Mouse (Mus musculus) liver, embryonic 15.5 days (tissue): ENCODE results near the gene Man1c1. TPM values are rescaled to one million over a fixed set of nuclear protein-coding genes. Genes with fewer than 3 reads are reported as not detected.

Experiments used
- ATAC-seq: fragments of 200-750 bp; cut with Nextera tagmentation; 2 replicates; pipeline ENCODE4 v1.8.0; 2017; ENCODE audit warnings: moderate number of reproducible peaks, mild to moderate bottlenecking, moderate library complexity; ENCODE audit not compliant: insufficient read depth
- H3K27ac ChIP-seq: fragments of 300-500 bp; sonication (generic); replicated peaks from 2 replicates; pipeline ENCODE4 v1.5.1; 2015; ENCODE audit warnings: mild to moderate bottlenecking, inconsistent platforms
- H3K27me3 ChIP-seq: fragments of 300-500 bp; sonication (generic); 2 replicates; pipeline ENCODE4 v1.6.1; 2015; ENCODE audit warnings: mild to moderate bottlenecking, inconsistent platforms
- H3K36me3 ChIP-seq: fragments of 300-500 bp; sonication (generic); replicated peaks from 2 replicates; pipeline ENCODE4 v1.6.1; 2015; ENCODE audit warnings: moderate library complexity, mild to moderate bottlenecking, inconsistent platforms
- H3K4me1 ChIP-seq: fragments of 300-500 bp; sonication (generic); replicated peaks from 2 replicates; pipeline ENCODE4 v1.6.1; 2015; ENCODE audit warnings: inconsistent platforms
- H3K4me2 ChIP-seq: fragments of 300-500 bp; sonication (generic); 2 replicates; pipeline ENCODE4 v1.6.1; 2015; ENCODE audit warnings: moderate library complexity, mild to moderate bottlenecking, inconsistent platforms
- H3K4me3 ChIP-seq: fragments of 300-500 bp; sonication (generic); replicated peaks from 2 replicates; pipeline ENCODE4 v1.5.1; 2015; ENCODE audit warnings: mild to moderate bottlenecking, inconsistent platforms
- H3K9ac ChIP-seq: fragments of 300-500 bp; sonication (generic); 2 replicates; pipeline ENCODE4 v1.6.1; 2015; ENCODE audit warnings: moderate library complexity, mild to moderate bottlenecking, inconsistent platforms
- H3K9me3 ChIP-seq: fragments of 300-500 bp; sonication (generic); replicated peaks from 2 replicates; pipeline ENCODE4 v1.6.1; 2016; ENCODE audit warnings: inconsistent platforms
- WGBS: fragments of 180-500 bp; shearing (Covaris S2); methylation state at CpG from one replicate; pipeline ENCODE4 v1.1.7; 2015; ENCODE audit warnings: mixed read lengths; ENCODE audit not compliant: insufficient replicate concordance; 5-methylcytosine and 5-hydroxymethylcytosine counted together
- polyA plus RNA-seq: library from polyadenylated mRNA; unstranded; fragments of >200 nt; fragmentation: Nextera tagmentation; extraction: Ambion mirVana; gene quantifications from 2 replicates; pipeline ENCODE4 v1.2.1, GENCODE M21; 2015

Man1c1 gene
- polyA plus RNA-seq, 1 experiment from 2014 or later: 1.4 TPM

DNA sequence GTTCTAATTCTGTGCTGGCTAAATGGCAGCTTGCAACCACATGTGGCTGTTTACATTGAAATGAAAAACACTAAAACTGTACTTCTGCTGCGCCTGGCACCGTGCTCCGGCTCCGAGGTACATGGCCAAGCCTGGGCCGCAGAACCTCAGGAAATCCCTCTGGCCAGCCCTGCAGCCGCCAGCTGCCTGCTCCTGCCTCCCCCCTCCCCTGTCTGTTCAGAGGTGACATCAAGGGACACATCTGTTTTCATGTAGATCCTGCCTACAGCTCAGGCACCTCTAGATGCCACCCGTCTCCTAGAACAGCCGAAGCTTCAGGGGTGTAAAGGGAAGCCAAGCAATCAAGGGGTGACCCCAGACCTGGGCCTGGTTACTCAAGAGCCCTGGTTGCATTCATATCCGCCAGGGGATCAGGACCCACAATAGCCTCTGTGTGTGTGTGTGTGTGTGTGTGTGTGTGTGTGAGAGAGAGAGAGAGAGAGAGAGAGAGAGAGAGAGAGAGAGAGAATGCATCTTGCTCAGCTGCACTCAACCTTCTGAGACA is 145.4 kb downstream of the Man1c1 start:
- 47% methylated on average over 9 of the region's 9 CpGs for WGBS

GRCm38 (mm10) chr4:134557626-134558249 is 146.4 kb downstream of the Man1c1 start:
- no peaks in the 10 kb centered on the region for H3K9me3 ChIP-seq
- H3K4me3 ChIP-seq: no peak overlapping the region
- no peaks in the 10 kb centered on the region for H3K27me3 ChIP-seq
- H3K9ac ChIP-seq: no peak overlapping the region
- H3K4me2 ChIP-seq: no peak overlapping the region; the same call in 1 of the 2 replicates
- 4% methylated on average over 16 of the region's 16 CpGs for WGBS
- H3K4me1 ChIP-seq: peaks cover 13% of the 10 kb centered on the region
- ATAC-seq: no peak
- H3K27ac ChIP-seq: peak overlapping the region; percentile 29; the same call in 1 of the 2 replicates
- H3K36me3 ChIP-seq: no peaks in the 10 kb centered on the region

More for the DNA sequence above, 145.4 kb downstream of the Man1c1 start:
- ATAC-seq: no peak
- Histone ChIP-seq H3K4me2 (no peak overlapping the region), H3K27me3 (no peaks in the 10 kb centered on the region), H3K4me3 (no peak overlapping the region), H3K4me1 (peaks cover 17% of the 10 kb centered on the region), H3K36me3 (no peaks in the 10 kb centered on the region), H3K9me3 (no peaks in the 10 kb centered on the region), H3K27ac (no peak overlapping the region), H3K9ac (no peak overlapping the region)

GRCm38 (mm10) chr4:134555956-134556580 is 148.0 kb downstream of the Man1c1 start:
- 45% methylated on average over 8 of the region's 8 CpGs for WGBS
- no peak overlapping the region for H3K9ac ChIP-seq
- H3K4me2 ChIP-seq: no peak overlapping the region
- H3K36me3 ChIP-seq: no peaks in the 10 kb centered on the region
- peaks cover 9% of the 10 kb centered on the region for H3K27me3 ChIP-seq
- no peaks in the 10 kb centered on the region for H3K9me3 ChIP-seq
- peaks cover 29% of the 10 kb centered on the region for H3K4me1 ChIP-seq
- ATAC-seq: no peak
- H3K27ac ChIP-seq: no peak overlapping the region
- no peak overlapping the region for H3K4me3 ChIP-seq

GRCm38 (mm10) chr4:134553631-134554030 is 150.5 kb downstream of the Man1c1 start:
- 82% methylated on average over 1 of the region's 1 CpGs for WGBS

DNA sequence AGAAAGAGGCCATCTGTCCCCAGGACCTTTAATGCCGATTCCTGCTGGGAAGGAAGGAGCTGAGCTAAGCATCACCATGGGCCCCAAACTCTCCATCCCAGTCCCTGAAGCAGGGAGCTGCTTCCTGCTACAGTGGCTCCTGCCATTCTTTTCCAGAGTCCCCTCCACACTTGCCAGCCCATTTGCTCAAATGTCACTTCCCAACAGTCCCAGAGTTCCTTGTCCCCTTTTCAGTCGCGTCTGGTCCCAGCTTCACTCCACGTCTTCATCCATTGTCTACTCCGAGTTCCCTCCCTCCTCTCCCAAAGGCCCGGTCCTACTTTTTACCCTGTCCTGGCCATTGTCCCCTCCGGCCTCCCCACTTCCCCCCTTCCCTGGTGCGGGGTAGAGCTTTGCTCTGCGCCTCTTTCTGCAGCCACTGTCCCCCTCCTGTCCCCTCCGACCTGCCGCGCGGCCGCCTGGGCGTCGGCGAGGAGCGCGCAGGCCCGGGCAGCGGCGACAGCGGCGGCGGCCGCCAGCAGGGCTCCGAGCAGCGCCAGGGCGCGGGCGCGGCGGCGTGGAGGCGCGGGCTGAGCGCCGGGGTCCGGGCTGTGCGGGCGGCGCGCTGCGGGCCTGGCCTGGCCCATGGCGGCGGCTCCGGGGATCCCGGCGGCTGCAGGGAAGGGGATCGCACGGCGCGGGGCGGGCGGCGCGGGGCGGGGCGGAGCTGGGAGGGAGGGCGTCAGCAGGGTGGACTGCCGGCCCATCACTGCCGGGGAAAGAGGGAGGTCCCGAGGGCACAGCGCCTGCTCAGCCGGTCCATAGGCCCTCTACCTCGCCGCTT is 152.4 kb downstream of the Man1c1 start, which contains the start of gene Selenon:
Selenon (minus strand) TSS at position 673 of the 823 bp plus-strand sequence.
- Histone ChIP-seq H3K36me3 (peaks cover 14% of the 10 kb centered on the region), H3K9ac (peak within 1 kb of the TSS; percentile 65), H3K4me3 (peak within 1 kb of the TSS; percentile 62), H3K27ac (no peak within 1 kb of the TSS), H3K27me3 (peaks cover 15% of the 10 kb centered on the region), H3K9me3 (peaks cover 6% of the 10 kb centered on the region; the same call in 1 of the 2 replicates), H3K4me1 (peaks cover 45% of the 10 kb centered on the region), H3K4me2 (peak within 1 kb of the TSS; percentile 85)
- WGBS: 1% methylated on average over 67 of the region's 67 CpGs
- ATAC-seq: peak; percentile 61

More at GRCm38 (mm10) chr4:134553631-134554030, 150.5 kb downstream of the Man1c1 start:
- Histone ChIP-seq H3K9ac (no peak overlapping the region), H3K4me2 (no peak overlapping the region), H3K27me3 (peaks cover 15% of the 10 kb centered on the region), H3K27ac (no peak overlapping the region), H3K4me3 (no peak overlapping the region), H3K4me1 (peaks cover 38% of the 10 kb centered on the region), H3K9me3 (peaks cover 6% of the 10 kb centered on the region; the same call in 1 of the 2 replicates), H3K36me3 (peaks cover 14% of the 10 kb centered on the region)
- ATAC-seq: no peak

DNA sequence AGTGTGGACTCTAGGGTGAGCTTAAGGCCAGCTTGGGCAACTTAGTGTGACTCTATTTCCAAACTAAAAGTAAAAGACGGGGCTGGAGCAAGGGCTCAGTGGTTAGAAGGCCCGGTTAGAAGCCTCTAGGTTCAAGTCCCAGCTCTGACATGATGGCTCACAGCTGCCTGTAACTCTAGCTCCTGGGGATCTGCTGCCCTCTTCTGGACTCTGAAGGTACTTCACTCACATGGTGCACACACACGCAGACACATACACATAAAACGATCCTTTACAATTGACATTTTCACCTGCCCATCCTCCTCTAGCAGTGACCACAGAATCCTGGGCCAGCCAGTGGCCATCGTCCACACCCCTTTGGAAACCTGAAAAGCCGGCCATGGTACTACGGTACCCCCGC is 154.2 kb downstream of the Man1c1 start:
- 86% methylated on average over 8 of the region's 8 CpGs for WGBS
- peaks cover 6% of the 10 kb centered on the region; the same call in 1 of the 2 replicates for H3K9me3 ChIP-seq
- H3K27me3 ChIP-seq: peaks cover 15% of the 10 kb centered on the region
- peaks cover 14% of the 10 kb centered on the region for H3K36me3 ChIP-seq
- H3K27ac ChIP-seq: no peak overlapping the region
- ATAC-seq: no peak
- no peak overlapping the region for H3K9ac ChIP-seq
- H3K4me3 ChIP-seq: no peak overlapping the region
- H3K4me1 ChIP-seq: peaks cover 49% of the 10 kb centered on the region
- H3K4me2 ChIP-seq: no peak overlapping the region

DNA sequence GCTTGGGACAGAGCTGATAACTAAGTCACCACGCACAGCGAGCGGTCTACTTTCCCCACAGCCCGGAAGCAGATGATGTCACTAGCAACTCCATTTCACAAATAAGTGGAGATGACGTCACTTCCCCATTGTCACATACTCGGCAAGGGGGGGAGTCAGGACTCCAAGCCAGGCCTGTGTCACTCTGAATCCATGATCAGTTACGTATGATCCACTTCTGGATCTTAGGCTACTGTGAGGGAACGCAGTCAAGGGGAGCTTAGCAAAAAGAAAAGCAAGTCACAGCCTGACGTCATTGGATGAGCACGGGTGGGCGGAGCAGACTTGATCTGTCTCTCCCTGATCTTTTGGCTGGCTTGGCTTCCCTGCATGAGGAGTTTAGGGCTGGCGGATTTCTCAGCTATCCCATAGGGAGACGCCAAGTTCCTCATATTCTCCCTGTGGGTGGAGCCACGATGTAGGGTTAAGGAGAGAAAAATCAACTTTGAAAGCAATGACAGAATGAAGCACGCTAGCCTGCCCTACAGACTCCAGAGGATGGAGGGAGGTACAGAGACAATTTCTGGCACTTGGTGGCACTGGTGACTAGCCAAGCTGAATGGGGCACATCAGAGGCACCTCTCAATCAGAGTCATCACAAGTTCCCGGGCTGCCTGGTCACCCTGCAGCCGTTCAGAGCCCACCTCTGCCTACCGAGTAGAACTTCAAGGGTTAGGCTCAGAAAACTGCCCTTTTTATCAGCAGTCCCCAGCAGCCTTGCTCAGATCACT is 155.7 kb downstream of the Man1c1 start:
- WGBS: 39% methylated on average over 18 of the region's 18 CpGs
- H3K4me2 ChIP-seq: peak overlapping the region; percentile 8
- no peak overlapping the region for H3K4me3 ChIP-seq
- H3K27me3 ChIP-seq: peaks cover 15% of the 10 kb centered on the region
- peaks cover 6% of the 10 kb centered on the region; the same call in 1 of the 2 replicates for H3K9me3 ChIP-seq
- 0 out of 2 replicates have a peak overlapping the region, but pooled peaks have one; percentile 19 for H3K27ac ChIP-seq
- H3K9ac ChIP-seq: no peak overlapping the region
- peaks cover 23% of the 10 kb centered on the region for H3K36me3 ChIP-seq
- 0 out of 2 replicates have a peak, but pooled peaks have one; percentile 10 for ATAC-seq
- H3K4me1 ChIP-seq: peaks cover 49% of the 10 kb centered on the region

DNA sequence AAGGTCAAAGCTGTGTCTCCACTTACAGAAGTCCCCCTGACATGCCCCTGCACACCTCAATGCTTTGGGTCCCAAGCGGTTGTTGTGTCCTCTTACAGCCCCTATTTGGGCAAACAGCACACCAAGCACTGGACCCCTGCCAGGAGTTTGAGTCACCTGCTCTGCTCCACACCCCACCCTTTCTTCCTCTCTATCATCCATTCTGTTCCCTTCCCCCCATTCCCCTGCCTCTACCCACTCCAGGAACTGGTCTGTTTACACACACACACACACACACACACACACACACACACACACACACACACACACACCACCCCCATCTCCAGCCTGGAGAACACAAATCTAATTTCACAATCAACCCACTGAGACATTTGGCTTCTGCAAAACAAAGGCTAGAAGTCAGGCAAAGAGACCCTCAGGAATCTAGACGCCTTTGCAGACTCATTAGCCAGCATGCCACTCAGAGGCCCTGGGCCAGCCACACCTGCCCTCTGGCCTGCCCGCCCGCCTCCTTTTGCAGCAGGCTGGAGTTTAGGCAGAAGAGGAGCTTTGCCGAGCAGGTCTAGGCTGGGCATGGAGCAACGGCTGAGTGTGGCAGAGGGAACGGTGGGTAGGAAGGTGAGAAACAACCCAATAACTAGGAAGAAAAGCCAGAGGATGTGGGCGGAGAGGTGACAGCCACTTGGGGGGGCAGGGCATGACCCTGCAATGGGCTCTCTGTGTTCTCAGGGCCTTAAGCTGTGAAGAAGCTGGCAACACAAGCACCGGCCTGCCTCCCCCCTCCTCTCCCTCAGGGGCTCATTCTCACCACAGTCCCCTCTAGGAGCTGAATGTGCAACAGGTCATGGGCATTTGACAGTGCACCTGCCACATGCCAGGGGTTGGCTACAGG is 157.0 kb downstream of the Man1c1 start:
- Histone ChIP-seq H3K4me3 (no peak overlapping the region), H3K4me1 (peaks cover 44% of the 10 kb centered on the region), H3K9ac (no peak overlapping the region), H3K27me3 (peaks cover 15% of the 10 kb centered on the region), H3K27ac (no peak overlapping the region), H3K4me2 (no peak overlapping the region), H3K9me3 (peaks cover 6% of the 10 kb centered on the region; the same call in 1 of the 2 replicates), H3K36me3 (peaks cover 29% of the 10 kb centered on the region)
- no peak for ATAC-seq
- WGBS: 68% methylated on average over 9 of the region's 9 CpGs

DNA sequence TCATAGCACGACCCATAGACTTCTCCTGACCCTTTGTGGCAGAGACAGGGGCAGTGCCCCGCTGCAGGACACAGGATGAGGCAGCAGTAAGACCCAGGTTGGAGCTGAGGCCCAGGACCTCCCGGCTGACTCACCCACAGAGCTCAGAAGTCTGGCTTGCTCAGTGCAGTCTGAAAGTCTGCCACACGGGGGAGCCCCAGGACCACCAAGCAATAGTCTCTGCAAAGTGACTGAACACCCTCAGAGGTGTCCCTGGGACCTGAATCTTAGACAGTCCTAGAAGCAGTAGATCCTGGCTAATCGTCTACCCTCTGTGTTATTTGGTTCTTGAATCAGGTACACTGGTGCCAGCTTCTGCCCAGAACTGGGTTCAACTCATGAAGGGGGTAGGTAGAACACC is 160.8 kb downstream of the Man1c1 start:
- WGBS: 3% methylated on average over 5 of the region's 5 CpGs
- Histone ChIP-seq H3K9ac (no peak overlapping the region), H3K4me1 (peaks cover 19% of the 10 kb centered on the region), H3K36me3 (peaks cover 19% of the 10 kb centered on the region), H3K27me3 (no peaks in the 10 kb centered on the region), H3K9me3 (no peaks in the 10 kb centered on the region), H3K4me2 (no peak overlapping the region), H3K27ac (no peak overlapping the region), H3K4me3 (no peak overlapping the region)
- peak; percentile 29; the same call in 1 of the 2 replicates for ATAC-seq
